Mouse (Mus musculus) stomach, postnatal 0 days (tissue): ENCODE measurements around the gene Gm1330.

Source experiments
- CTCF ChIP-seq: IDR thresholded peaks from 2 replicates; pipeline ENCODE4 v1.5.1; 2016; ENCODE audit warnings: antibody characterized with exemption, low read depth, mild to moderate bottlenecking, moderate library complexity
- EP300 ChIP-seq: optimal IDR thresholded peaks from 2 replicates; pipeline ENCODE3; 2016; ENCODE audit warnings: antibody characterized with exemption

DNA sequence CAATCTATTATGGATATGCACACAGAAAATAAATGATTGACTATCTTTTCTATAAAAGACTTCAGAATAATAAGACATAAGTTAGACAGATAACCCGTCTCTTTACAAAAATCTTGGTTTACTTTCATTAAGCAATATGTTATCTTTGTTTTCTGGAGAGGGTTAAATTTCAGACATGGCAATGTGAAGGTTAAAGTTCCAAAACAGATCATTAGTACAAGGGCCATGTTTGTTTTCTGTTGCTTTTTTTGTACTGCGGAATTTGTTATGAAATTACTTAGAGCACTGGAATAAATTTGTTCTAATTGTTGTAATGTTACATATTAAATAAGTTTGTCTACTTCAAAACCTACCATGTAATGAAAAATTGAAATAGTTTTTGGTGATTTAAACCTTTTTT lies 7.9 kb downstream of the Gm1330 start:
- TF ChIP-seq CTCF: no peak
- TF ChIP-seq EP300: no peak
